Mouse (Mus musculus) neutrophil, adult 65 days (primary cell): ENCODE results near the gene Mmp12. TPM values are rescaled to one million over a fixed set of nuclear protein-coding genes. Genes with fewer than 3 reads are reported as not detected.

ENCODE experiments used
- total RNA-seq: library from RNA; stranded (reverse); gene quantifications from 2 replicates; pipeline ENCODE4 v1.2.4, GENCODE M21; 2023

The Mmp12 gene
- total RNA-seq, result not detected in 2 replicates

DNA sequence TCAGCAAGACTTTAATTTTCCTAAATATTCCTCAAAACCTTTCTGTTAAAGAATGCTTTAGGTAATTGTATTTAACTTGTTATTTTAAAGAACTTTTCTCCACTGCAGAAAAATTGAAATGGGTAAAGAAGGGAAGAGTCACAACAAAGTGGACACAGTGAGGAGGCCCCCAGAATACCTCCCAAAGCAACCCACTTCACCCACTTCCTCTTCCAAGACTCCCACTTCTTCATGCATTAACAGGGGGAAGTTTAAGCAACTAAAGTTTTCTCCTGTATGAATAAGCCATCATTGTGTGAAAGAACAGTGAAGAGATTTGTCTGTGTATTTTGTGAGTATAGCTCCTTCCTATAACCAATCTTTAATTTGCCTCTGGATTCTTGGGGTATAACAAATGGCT lies at the start of gene Mmp12:
TSS of gene Mmp12 (plus strand) at position 275 of the 400 bp plus-strand sequence.

DNA sequence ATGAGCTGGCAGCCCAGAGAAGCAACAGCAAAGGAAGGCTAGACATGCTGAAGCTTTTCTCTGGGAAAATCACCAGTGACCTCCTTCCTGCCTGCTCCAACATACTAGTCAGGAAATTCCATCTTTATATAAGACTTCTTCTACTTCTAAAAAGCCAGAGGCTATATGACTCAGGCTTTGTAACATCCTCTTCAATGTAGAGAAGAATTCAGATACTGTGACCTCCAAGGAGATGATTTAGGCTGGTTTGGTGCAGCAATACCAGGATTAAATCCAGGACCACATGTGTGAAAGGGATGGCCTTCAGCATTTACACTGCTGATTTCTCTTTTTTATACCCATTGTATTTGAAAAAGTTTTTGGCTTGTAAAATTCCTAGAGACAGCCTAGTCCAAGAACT lies 43.8 kb downstream of the Mmp12 start, which contains the start of gene Mmp1b:
TSS of gene Mmp1b (minus strand) at position 101 of the 400 bp plus-strand sequence.

Other genes starting within 250 kb of the Mmp12 start
- 2.0 and 2.6 TPM in 2 replicates for gene Dync2h1, start 159.9 kb upstream of the Mmp12 start, total RNA-seq
- 34.5 and 41.4 TPM in 2 replicates for gene Dcun1d5, start 159.9 kb upstream of the Mmp12 start, total RNA-seq
- 0.23 TPM in 1 of 2 replicates, not detected in the other for gene Mmp13, start 71.9 kb upstream of the Mmp12 start, total RNA-seq
- gene Mmp1b, start 43.7 kb downstream of the Mmp12 start, total RNA-seq, result not detected in 2 replicates
- gene Mmp3, start 101.4 kb downstream of the Mmp12 start, total RNA-seq, result not detected in 2 replicates
- not detected in 2 replicates for gene Mmp10, start 158.0 kb downstream of the Mmp12 start, total RNA-seq
- gene Mmp8, start 214.1 kb downstream of the Mmp12 start, total RNA-seq, result 1,157 and 1,296 TPM in 2 replicates
- 4.6 and 5.1 TPM in 2 replicates for gene Mmp27, start 227.0 kb downstream of the Mmp12 start, total RNA-seq